Mouse (Mus musculus) stomach, postnatal 0 days (tissue): ENCODE measurements around the gene Dlx4.

ENCODE experiments used
- CTCF ChIP-seq: IDR thresholded peaks from 2 replicates; pipeline ENCODE4 v1.5.1; 2016; ENCODE audit warnings: antibody characterized with exemption, low read depth, mild to moderate bottlenecking, moderate library complexity
- EP300 ChIP-seq: optimal IDR thresholded peaks from 2 replicates; pipeline ENCODE3; 2016; ENCODE audit warnings: antibody characterized with exemption

DNA sequence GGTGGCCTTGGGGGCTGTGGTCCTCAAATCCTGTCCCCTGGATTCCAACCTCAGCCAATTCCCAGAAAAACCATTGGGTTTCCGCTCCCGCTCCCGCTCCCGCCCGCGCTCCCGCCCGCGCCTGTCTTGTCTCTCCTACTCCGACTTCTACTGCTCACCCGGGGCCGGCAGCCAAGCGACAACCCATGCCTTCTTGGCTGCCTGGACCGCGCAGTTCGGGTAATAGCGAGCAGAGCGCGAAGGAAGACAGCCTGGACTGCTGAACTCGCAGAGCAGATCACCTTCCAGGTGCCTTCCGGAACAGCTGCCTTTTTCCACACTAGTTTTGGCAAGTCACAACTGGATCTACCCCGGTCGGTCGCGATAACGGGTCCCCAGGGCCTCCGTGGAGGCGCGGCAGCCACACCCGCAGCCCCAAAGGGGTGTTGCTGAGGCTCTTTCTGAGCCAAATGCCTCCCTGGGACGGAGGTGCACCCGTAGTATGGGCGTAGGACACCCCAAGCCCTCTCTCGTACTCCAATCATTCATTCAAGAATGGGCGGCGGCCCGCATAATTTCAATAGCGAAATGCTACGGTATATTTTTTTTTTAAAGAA lies 3.0 kb downstream of the Dlx4 start:
- TF ChIP-seq CTCF (no peak), EP300 (no peak)
